Mouse (Mus musculus) lung, postnatal 14 days (tissue): ENCODE measurements around the gene Kcnn3.

Source experiments
- DNase-seq: peaks from one replicate; pipeline ENCODE4 v3.0.0; 2021

Kcnn3 gene

DNA sequence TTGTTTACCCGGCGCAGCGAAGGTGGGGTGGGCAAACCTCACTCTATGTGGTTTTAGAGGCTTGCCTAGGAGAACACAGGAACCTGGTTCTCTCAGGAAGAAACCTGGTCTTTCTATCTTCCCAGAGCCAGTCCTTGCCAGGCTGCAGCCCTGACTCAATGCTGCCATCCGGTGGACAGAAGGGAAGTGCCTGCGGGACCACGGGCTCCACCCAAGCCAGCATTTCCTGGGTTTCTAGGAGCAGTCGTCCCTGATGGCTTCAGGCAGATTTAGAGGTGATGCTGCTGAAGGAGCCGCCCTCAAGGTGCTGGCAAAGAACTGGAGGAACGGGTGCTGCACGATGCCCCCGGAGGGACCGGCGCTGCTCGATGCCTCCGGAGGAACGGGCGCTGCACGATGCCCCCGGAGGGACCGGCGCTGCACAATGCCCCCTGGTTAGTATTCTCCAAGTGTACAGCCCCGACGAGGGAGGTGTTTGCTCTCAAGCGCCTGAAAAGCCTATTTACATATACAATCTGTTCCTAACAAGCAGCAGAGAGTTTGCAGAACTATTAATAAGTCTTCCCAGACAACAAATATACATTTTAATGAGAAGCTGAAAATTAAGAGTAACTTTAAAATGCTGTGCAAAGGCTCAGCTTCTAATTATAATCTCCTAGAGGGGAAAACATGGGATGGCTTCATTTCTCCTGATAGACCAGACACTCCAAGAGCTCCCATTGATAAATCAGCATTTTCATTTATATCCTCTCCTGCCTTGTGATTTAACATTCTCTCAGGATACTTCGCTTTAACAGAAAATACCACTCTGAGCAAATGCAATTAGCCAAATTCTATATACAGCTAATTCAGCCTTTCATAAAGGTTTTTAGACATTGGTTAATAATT lies 169.0 kb downstream of the Kcnn3 start:
- peak; percentile 90 for DNase-seq

DNA sequence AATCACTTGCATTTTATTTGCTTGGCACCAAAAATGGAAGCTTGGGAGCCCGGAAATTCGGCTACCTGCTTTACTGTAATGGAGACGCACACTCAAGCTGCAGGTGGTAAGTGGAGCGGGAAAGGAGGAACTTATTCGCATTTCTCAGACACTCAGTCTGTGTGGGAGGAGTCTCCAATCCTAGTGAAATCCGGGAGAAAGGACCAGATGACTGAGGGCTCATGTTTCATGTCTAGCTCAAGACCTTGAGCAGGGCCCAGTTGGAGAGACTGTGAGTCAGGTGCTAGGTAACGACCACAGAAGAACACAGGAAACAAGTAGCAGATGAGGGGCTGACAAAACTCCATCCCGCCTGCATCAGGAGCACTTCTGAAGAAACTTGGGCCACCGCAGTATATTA lies 171.8 kb downstream of the Kcnn3 start:
- no peak for DNase-seq

DNA sequence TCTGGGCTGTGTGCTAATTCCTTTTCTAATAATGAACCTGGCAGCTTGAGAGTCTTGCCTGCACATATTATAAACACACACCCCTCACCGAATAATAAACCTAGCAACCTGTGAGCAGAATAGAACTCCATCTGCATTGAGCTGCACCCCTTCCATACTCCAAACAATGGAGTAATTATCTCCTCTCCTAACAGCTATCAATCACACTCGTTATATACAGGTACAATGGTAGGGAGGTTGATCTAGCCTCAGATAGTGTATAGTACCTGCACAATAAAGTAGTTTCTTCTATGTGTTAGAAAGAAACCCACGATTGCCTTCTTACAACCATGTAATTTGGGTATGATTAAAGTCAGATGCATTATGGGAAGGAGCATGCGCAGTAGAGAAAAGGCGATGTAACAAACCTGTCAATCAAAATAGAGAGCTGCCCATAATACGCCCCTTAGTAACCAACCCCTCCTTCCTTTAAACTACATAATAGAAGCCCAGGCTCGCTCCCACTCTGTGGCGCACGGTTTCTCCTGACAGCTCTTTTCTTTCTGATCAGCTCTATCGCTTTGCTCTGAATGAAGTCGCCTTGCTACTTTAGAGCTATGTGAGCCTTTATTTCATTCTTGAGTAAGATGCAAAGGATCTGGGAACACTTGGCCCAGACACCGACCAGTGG lies 176.3 kb downstream of the Kcnn3 start:
- no peak for DNase-seq

DNA sequence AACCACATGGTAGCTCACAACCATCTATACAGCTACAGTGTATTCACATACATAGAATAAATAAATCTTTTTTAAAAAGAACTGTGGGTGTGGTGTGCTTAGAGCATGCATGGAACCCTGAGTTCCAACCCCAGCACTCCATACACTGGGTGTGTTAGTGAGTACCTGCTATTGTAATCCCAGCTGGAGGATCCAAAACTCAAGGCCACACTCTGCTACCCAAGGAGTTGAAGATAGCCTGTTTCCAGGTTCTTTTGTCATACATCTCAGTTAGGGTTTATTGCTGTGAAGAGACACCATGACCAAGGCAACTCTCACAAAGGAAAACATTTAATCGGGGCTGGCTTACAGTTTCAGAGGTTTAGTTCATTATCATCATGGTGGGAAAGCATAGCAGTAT lies 179.0 kb downstream of the Kcnn3 start:
- no peak for DNase-seq

DNA sequence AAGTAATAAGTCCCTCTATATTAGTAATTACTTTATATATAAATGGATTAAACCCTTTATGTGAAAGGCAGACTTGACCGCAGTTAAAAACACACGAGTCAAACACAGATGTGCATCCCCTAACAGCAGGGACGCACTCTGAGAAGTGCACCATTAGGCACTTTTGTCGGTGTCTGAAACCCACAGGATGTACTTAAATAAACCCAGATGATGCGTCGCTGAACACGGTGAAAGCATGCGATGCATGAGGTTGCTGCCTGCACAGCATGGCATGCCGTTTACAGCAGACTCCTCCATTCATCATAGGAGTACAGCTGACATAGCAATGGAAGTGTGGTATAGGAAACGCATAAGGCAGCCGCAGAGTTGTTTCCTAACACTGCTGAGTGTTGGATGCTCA lies 180.5 kb downstream of the Kcnn3 start:
- no peak for DNase-seq

DNA sequence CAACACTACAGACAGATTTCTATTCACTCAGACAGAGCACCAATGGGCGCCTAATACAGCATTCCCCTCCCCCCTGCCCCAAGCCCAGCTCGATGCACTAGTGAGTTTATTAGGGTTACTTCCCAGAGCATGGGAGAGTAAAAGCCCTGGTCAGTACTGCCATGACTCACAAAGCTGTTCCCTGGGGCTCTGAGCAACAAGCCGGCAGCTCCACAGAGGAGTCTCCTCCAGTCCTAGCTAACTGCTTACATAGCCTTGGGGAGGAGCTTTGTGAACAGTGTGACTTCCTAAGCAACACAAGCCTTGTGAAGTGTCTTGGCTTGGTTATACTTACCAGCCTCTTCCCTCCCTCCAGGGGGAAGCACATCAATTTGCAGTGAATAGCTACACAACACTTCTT lies 183.6 kb downstream of the Kcnn3 start:
- no peak for DNase-seq

DNA sequence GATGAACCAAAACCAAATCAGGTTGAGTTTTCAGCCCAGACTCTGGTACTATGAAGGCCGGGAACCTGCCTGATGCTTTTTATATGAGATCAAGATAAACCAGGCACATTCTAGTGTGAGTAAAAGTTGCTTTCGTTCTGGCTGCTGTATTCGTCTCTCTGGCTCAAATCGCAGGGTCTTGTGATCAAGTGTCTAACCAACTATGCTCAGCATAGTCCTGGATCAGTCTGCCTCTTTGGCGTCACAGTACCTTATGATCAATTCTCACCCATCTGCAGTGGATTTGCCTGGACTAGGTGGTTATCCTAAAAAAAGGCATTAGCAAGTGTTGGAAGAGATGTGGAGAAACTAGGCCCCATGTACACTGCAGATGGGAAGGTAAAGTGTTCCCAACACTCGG lies 184.1 kb downstream of the Kcnn3 start:
- no peak for DNase-seq

DNA sequence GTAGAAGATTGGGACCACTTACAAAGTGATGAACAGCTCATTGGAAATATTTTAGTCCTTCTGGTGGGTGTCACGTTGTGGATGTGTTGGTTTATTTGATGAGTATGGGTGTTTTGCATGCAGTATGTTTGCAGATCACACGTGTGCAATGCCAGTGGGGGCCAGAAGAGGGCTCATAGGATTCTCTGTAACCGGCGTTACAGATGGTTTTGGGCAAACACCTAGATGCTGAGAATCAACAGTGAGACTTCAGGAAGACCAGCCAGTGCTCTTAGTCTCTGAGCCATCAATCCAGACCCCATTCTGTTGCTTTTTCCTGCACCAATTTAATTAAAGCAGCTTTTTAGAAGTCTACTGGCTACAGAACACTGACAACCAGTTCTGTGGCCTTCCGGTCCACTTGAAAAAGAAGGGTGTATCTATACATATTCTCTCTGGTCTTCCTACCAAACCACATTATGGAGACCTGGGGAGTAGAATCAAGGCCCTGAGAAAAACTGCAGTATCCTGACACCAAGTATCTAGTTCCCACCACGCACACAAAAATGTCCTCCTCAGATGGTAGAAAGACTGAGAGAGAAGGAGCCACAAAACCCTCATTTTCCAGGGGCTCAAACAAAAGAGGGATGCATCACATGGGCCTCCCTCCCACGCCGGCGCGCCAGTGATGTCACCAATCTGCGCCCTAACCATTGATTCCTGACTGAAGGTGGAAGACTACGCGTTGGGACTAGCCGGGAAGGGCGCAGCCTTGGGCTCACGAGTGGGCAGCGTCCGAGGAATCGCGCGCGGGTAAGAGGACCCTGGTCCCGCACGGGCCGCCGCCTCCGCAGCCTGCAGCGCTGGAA lies 194.6 kb downstream of the Kcnn3 start, which contains the start of gene Adar:
Adar (plus strand) TSS at position 664 of the 848 bp plus-strand sequence.
- peak; percentile 69 for DNase-seq

DNA sequence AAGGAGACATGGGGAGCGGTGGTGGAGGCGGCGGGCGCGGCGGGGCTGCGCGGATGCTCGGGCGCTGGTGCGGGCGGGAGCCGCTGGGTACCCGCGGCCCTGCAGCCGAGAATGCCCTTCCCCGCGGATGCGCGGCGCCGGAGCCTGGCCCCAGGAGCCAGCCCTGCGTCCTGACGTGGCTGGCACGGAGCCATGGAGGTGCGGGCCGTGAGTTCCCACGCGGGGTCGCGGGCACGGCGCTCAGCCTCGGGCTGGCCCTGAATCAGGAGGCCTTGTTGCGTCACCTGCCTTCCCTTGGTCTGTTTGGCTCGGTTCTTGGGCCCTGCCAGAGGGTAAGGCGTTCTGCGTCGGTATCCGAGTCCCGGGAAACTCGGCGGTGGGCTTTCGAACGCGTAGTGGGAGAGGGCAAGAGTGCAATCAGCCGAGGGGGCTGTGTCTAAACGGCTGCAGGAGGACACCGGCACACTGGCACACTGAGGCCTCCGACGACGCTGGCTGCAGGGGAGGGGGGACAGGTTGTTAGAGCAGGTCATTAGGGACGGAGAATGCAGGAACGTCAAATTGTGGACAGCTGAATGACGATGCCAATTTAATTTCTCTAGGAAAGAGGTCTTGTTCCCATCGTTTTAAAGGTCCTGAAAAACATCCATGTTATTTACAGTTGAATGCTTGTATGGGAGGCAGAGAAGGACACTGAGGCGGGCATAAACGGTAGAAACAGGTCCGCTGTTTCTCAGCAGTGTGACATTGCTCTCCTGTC lies 195.4 kb downstream of the Kcnn3 start:
- DNase-seq: peak; percentile 23

DNA sequence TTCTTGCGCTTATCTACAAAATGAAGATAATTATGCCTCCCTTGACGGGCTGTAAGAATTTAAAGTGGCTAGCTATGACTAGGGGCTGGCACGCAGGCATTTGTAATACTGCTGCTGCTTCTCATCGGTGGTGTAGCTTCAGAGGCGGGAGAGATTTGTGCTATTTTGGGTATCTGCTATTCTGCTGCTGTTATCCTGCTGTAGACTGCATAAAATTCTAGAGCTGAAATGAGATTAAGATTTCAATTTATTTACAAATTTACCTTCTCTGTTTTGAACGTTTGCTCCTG lies 195.9 kb downstream of the Kcnn3 start:
- DNase-seq: no peak

DNA sequence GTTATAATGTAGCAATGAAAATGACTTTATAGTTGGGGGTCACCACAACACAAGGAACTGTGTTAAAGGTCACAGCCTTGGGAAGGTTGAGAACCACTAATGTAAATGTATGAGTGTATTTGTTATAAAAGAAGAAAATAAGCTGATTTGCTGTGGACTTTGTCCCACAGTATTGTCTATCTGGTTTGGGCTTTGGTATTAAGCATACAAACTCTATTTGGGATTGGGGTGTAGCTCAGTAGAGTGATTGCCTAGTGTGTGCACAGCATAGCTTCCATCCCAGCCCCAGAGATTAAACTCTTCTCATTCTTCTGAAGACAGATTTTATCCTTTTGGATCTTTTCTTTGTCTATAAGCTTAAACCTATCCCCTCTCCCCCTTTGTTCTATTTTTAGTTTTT lies 202.1 kb downstream of the Kcnn3 start:
- no peak for DNase-seq

DNA sequence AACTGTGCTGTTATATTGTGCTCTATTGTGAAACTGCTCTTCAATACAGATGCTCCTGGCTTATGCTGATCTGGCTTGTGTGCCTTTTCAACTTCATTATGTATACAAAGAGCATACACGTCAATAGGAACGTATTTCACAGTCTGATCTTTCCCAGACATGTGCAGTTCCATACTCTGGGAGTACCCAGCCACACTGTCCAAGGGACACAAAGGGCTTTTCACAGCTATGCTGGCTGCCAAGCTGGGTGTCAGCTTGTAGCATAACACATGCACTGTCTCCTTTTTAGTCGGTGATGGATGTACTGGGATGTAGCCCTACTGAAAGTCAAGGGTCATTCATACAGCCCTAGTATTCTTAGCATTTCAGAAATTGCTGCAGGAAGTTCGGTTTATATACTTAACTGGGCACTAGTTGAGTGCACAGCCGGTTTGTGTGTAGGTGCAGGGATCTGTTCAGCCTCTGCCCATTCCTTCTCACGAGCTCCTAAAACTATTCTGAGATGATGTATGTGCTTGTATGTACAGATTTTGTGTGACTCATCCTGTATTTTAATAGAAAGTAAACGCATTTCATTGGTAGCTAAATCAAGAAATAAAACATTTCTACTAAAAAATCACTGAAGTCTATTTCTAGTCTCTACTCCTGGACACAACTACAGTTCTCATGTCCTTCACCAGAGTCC lies 203.6 kb downstream of the Kcnn3 start:
- DNase-seq: no peak
